Mouse (Mus musculus): Measurements from ENCODE around the gene Tap2. TPM values are rescaled to one million over a fixed set of nuclear protein-coding genes. Genes with fewer than 3 reads are reported as not detected.

Gene Tap2
- polyA plus RNA-seq, 1 experiment, result 159 TPM

DNA sequence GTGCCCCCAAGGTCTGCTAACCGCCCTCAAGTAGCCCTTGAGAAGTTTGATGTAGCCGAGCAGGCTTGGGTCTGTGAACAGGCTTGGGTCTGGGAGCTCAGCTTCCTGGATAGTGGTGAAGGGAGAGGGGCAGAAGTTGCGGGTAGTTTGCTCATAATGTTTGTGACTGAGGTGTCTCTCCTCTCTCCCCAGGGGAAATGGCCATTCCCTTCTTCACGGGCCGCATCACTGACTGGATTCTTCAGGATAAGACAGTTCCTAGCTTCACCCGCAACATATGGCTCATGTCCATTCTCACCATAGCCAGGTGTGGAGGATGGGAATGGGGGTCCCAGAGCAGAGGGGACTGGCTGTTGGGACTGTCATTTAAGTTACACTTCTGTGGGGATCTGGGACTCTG, 14.3 kb upstream of the Tap2 start:
- Histone ChIP-seq H3K4me3 (ENCODE audit: insufficient read depth, low read depth, low read length) (no peak overlapping the region), H3K27ac (ENCODE audit: insufficient read depth, low read depth, low read length) (no peak overlapping the region), H3K4me1 (ENCODE audit: control insufficient read depth, insufficient read depth, low read length) (peaks cover 20% of the 10 kb centered on the region)
- WGBS, result 88% methylated on average over 6 of the region's 6 CpGs
- TF ChIP-seq POLR2A (IDR thresholded peaks at IDR 0.05; ENCODE audit: insufficient read depth, low read depth, low read length) (no peak), CTCF (IDR thresholded peaks at IDR 0.05; ENCODE audit: insufficient read depth, low read depth, low read length) (no peak)

DNA sequence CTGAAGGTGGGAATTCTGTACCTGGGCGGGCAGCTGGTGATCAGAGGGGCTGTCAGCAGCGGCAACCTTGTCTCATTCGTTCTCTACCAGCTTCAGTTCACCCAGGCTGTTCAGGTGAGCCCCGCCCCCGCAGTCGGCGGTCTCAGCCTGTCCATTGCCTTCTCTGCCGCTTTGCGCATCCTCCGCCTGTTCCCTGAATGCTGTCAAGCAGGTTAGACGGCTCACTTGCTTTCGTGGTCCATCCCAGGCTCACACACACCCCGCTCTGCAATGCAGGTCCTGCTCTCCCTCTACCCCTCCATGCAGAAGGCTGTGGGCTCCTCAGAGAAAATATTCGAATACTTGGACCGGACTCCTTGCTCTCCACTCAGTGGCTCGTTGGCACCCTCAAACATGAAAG, 10.5 kb upstream of the Tap2 start:
- 36% methylated on average over 16 of the region's 16 CpGs for WGBS
- no peak for TF ChIP-seq CTCF (IDR thresholded peaks at IDR 0.05; ENCODE audit: insufficient read depth, low read depth, low read length)
- TF ChIP-seq POLR2A (IDR thresholded peaks at IDR 0.05; ENCODE audit: insufficient read depth, low read depth, low read length), result no peak

DNA sequence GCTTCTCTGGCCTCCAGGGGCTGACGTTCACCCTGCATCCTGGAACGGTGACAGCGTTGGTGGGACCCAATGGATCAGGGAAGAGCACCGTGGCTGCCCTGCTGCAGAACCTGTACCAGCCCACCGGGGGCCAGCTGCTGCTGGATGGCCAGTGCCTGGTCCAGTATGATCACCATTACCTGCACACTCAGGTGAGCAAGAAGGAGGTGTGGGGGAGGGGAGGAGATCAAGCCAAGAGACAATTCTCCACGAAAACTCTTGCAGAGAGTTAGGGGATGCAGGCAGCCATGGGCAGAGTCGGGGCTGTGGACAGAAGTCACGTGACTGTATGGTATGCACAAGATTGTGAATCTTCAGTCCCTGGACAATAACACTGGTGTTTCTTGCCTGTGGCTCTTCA, 9.9 kb upstream of the Tap2 start:
- Histone ChIP-seq H3K27ac (ENCODE audit: insufficient read depth, low read depth, low read length) (no peak overlapping the region), H3K4me1 (ENCODE audit: control insufficient read depth, insufficient read depth, low read length) (peaks cover 17% of the 10 kb centered on the region), H3K4me3 (ENCODE audit: insufficient read depth, low read depth, low read length) (no peak overlapping the region)
- TF ChIP-seq POLR2A (IDR thresholded peaks at IDR 0.05; ENCODE audit: insufficient read depth, low read depth, low read length) (no peak), CTCF (IDR thresholded peaks at IDR 0.05; ENCODE audit: insufficient read depth, low read depth, low read length) (no peak)
- WGBS, result 65% methylated on average over 8 of the region's 8 CpGs

More for the DNA sequence above, 10.5 kb upstream of the Tap2 start:
- H3K27ac ChIP-seq (ENCODE audit: insufficient read depth, low read depth, low read length), result no peak overlapping the region
- H3K4me1 ChIP-seq (ENCODE audit: control insufficient read depth, insufficient read depth, low read length), result peaks cover 16% of the 10 kb centered on the region
- no peak overlapping the region for H3K4me3 ChIP-seq (ENCODE audit: insufficient read depth, low read depth, low read length)

DNA sequence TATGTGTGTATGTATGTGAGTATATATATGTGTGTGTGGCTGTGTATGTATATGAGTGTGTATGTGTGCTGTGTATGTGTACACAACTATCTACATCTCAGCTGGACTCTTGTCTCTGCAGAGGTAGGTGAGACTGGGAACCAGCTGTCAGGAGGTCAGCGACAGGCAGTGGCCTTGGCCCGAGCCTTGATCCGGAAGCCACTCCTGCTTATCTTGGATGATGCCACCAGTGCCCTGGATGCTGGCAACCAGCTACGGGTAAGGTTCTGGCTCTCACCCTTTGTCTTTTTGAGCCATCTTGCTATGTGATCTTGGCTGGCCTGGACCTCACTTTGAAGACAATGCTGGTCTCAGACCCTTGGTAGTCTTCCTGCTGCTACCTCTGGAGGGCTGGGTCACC, 8.6 kb upstream of the Tap2 start:
- H3K4me1 ChIP-seq (ENCODE audit: control insufficient read depth, insufficient read depth, low read length), result peaks cover 15% of the 10 kb centered on the region
- H3K4me3 ChIP-seq (ENCODE audit: insufficient read depth, low read depth, low read length), result no peak overlapping the region
- 84% methylated on average over 4 of the region's 4 CpGs for WGBS
- TF ChIP-seq POLR2A (IDR thresholded peaks at IDR 0.05; ENCODE audit: insufficient read depth, low read depth, low read length), result no peak
- TF ChIP-seq CTCF (IDR thresholded peaks at IDR 0.05; ENCODE audit: insufficient read depth, low read depth, low read length), result no peak
- H3K27ac ChIP-seq (ENCODE audit: insufficient read depth, low read depth, low read length), result no peak overlapping the region

DNA sequence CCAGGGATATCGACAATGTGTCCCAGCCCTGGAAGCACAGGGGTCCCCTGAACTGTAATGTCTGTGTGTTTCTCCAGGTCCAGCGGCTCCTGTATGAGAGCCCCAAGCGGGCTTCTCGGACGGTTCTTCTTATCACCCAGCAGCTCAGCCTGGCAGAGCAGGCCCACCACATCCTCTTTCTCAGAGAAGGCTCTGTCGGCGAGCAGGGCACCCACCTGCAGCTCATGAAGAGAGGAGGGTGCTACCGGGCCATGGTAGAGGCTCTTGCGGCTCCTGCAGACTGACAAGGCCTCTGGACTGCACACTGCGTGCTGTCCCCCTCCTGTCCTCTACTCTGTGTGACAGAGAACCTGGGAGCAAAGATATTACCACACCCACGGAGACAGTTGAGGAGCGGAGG, 6.8 kb upstream of the Tap2 start:
- WGBS, result 62% methylated on average over 12 of the region's 12 CpGs
- no peak overlapping the region for H3K27ac ChIP-seq (ENCODE audit: insufficient read depth, low read depth, low read length)
- no peak overlapping the region for H3K4me3 ChIP-seq (ENCODE audit: insufficient read depth, low read depth, low read length)
- no peak for TF ChIP-seq POLR2A (IDR thresholded peaks at IDR 0.05; ENCODE audit: insufficient read depth, low read depth, low read length)
- no peak for TF ChIP-seq CTCF (IDR thresholded peaks at IDR 0.05; ENCODE audit: insufficient read depth, low read depth, low read length)
- H3K4me1 ChIP-seq (ENCODE audit: control insufficient read depth, insufficient read depth, low read length), result peaks cover 15% of the 10 kb centered on the region

DNA sequence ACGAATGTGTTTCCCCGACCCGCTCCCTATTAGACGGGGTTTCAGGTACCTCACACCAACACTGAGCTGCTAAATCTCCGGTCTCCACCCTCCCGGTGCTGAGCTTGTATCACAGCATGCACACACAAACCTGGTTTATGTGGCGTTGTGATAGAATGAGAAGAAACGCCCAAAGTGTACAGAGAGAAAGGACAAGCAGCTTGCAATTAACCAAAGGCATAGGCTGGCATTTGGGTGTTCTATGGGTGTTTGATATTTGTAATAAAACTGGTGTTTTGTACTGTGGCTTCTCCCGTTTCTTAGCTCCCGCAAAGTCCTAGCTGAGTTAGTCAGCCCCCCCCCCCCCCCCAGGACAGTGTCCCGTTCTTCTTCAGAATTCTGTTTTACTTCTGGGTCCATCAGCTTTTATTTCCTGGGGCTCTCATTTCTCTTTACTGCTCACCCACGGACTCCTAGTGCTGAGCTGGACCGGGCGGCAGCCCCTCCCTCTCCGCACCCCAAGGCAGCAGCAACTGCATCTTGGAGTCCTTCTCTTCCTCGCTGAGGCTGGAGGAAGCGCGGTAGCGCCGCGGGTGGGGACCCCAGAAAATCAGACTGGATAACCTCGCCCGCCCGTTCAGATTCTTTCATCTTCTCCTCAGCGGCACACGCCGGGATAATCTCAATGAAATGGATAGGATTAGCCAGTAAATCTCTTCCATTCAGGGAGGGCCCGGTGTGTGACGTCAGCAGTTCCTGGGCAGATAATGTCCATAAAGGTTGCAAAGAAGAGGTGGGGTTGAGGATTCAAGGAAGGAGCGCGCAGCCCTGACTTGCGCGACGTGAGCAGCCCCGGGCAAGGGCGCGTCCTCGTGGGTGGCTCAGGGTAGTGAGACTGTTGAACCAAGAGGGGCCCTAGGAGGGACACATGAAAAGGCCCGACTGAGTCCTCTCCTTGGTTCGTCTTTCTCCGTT, 6.1 kb upstream of the Tap2 start, which contains the start of gene Psmb8:
TSS of gene Psmb8 (plus strand) at position 781 of the 954 bp plus-strand sequence.
- peaks cover 15% of the 10 kb centered on the region for H3K4me1 ChIP-seq (ENCODE audit: control insufficient read depth, insufficient read depth, low read length)
- no peak within 1 kb of the TSS for H3K27ac ChIP-seq (ENCODE audit: insufficient read depth, low read depth, low read length)
- TF ChIP-seq CTCF (IDR thresholded peaks at IDR 0.05; ENCODE audit: insufficient read depth, low read depth, low read length) (no peak), POLR2A (IDR thresholded peaks at IDR 0.05; ENCODE audit: insufficient read depth, low read depth, low read length) (no peak)
- WGBS, result 8% methylated on average over 41 of the region's 41 CpGs
- peak within 1 kb of the TSS; percentile 49 for H3K4me3 ChIP-seq (ENCODE audit: insufficient read depth, low read depth, low read length)

DNA sequence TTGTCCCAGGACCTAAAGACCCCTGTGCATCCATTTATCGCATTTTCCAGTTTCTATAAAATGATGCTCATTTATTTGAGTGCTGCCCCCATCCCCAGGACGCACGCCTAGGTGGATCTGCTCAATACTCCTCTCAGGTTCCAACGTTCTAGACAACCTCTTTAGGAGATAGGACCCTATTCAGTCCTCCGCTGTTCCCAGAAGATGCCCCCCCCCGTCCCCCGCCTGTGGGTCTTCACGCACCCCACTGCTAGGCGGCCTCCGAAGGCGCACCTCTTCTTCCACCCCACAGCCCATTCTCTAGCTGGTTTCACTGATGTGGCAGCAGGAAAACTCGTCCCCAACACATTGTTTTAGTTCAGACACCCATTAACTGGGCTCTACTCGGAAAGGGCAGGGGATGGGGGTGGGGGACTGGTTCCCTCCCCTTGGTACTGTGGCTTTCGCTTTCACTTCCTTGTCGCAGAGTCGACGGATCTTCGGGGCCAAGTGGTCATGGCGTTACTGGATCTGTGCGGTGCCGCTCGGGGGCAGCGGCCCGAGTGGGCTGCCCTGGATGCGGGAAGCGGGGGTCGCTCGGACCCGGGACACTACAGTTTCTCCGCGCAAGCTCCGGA, 5.3 kb upstream of the Tap2 start:
- no peak overlapping the region for H3K27ac ChIP-seq (ENCODE audit: insufficient read depth, low read depth, low read length)
- H3K4me1 ChIP-seq (ENCODE audit: control insufficient read depth, insufficient read depth, low read length), result peaks cover 15% of the 10 kb centered on the region
- TF ChIP-seq CTCF (IDR thresholded peaks at IDR 0.05; ENCODE audit: insufficient read depth, low read depth, low read length), result no peak
- TF ChIP-seq POLR2A (IDR thresholded peaks at IDR 0.05; ENCODE audit: insufficient read depth, low read depth, low read length), result no peak
- H3K4me3 ChIP-seq (ENCODE audit: insufficient read depth, low read depth, low read length), result peak overlapping the region; percentile 49
- 2% methylated on average over 32 of the region's 32 CpGs for WGBS

DNA sequence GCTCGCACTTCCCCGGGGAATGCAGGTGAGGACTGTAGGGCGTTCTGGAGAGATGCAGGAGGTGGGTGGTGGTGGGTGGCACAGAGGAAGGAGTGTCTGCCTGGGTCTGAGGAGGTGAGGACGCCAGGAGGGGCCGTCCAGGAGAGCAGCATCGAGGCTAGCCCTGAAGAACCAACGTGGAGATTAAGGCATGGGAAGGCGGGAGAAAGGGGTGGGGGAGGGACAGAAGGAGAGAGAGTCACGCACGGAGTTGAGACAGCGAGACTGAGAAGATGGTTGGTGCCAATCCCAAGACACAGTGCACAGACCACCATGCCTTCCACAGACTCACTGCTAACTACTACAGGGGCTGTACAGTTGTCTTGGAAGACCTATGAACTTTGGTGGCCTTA, 4.8 kb upstream of the Tap2 start:
- Histone ChIP-seq H3K27ac (ENCODE audit: insufficient read depth, low read depth, low read length) (no peak overlapping the region), H3K4me1 (ENCODE audit: control insufficient read depth, insufficient read depth, low read length) (peaks cover 15% of the 10 kb centered on the region), H3K4me3 (ENCODE audit: insufficient read depth, low read depth, low read length) (peak overlapping the region; percentile 49)
- no peak for TF ChIP-seq POLR2A (IDR thresholded peaks at IDR 0.05; ENCODE audit: insufficient read depth, low read depth, low read length)
- no peak for TF ChIP-seq CTCF (IDR thresholded peaks at IDR 0.05; ENCODE audit: insufficient read depth, low read depth, low read length)
- 14% methylated on average over 11 of the region's 11 CpGs for WGBS

DNA sequence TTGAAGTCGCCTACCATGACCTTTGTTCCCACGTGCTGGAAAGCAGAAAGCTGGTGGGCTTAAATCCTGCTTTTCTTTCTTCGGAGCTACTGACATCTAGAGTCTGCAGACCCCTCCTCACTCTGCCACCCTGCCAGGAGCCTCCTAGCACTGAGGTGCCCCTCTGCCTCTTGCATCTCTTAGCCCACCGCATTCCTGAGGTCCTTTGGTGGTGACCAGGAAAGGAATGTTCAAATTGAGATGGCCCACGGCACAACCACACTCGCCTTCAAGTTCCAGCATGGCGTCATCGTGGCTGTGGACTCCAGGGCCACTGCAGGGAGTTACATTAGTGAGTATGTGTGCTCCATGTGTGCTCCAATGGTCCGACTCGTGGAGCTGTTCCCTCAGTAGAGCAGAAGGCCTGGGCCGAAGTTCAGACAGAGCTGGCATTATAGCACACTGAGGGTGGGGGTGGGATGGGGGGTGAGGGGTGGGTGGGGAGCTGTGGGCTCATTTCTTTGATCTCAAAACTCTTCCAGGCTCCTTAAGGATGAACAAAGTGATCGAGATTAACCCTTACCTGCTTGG, 4.2 kb upstream of the Tap2 start:
- Histone ChIP-seq H3K27ac (ENCODE audit: insufficient read depth, low read depth, low read length) (no peak overlapping the region), H3K4me3 (ENCODE audit: insufficient read depth, low read depth, low read length) (no peak overlapping the region; the same call in 1 of the 2 replicates), H3K4me1 (ENCODE audit: control insufficient read depth, insufficient read depth, low read length) (peaks cover 20% of the 10 kb centered on the region)
- WGBS, result 78% methylated on average over 12 of the region's 12 CpGs
- TF ChIP-seq POLR2A (IDR thresholded peaks at IDR 0.05; ENCODE audit: insufficient read depth, low read depth, low read length), result no peak
- TF ChIP-seq CTCF (IDR thresholded peaks at IDR 0.05; ENCODE audit: insufficient read depth, low read depth, low read length), result no peak
